Mouse (Mus musculus) spleen, adult 2 months (tissue): ENCODE results near the gene Fuca1. TPM values are rescaled to one million over a fixed set of nuclear protein-coding genes. Genes with fewer than 3 reads are reported as not detected.
"Not testable (repeated sequence)": the region's sequence is repeated elsewhere in the genome, so short reads cannot be mapped to it uniquely, and the experiment has no call there.

Experiments used
- DNase-seq, 2 experiments: peaks; one replicate each; pipeline versions ENCODE4 v3.0.0 to v3.0.0-alpha.2; 2012 to 2021; ENCODE audit warnings: low spot score in 2 of 2, low read depth in 1 of 2
- H3K27ac ChIP-seq: fragments of 200-500 bp; 2 replicates; pipeline ENCODE4 v1.5.1; 2012; ENCODE audit warnings: low read length, inconsistent platforms; ENCODE audit not compliant: insufficient read depth
- H3K27me3 ChIP-seq: fragments of 200-500 bp; 2 replicates; pipeline ENCODE4 v1.6.1; 2012; ENCODE audit warnings: mild to moderate bottlenecking, moderate library complexity, low read length, inconsistent platforms; ENCODE audit not compliant: control insufficient read depth, insufficient read depth
- H3K36me3 ChIP-seq: fragments of 200-500 bp; 2 replicates; pipeline ENCODE4 v1.6.1; 2012; ENCODE audit warnings: mild to moderate bottlenecking, low read length, inconsistent platforms; ENCODE audit not compliant: control insufficient read depth, insufficient read depth
- H3K4me1 ChIP-seq: fragments of 200-500 bp; 2 replicates; pipeline ENCODE4 v1.6.1; 2011; ENCODE audit warnings: inconsistent platforms; ENCODE audit not compliant: control insufficient read depth, insufficient read depth, insufficient read length
- H3K4me3 ChIP-seq: fragments of 200-500 bp; 2 replicates; pipeline ENCODE4 v1.5.1; 2011; ENCODE audit warnings: mild to moderate bottlenecking, inconsistent platforms; ENCODE audit not compliant: insufficient read depth, insufficient read length; ENCODE audit errors: extremely low read depth
- CTCF ChIP-seq: fragments of 200-500 bp; IDR thresholded peaks from 2 replicates; pipeline ENCODE4 v1.5.1; 2011; ENCODE audit warnings: mild to moderate bottlenecking, inconsistent platforms; ENCODE audit not compliant: insufficient read depth, insufficient read length, insufficient replicate concordance; ENCODE audit errors: extremely low read depth
- POLR2A ChIP-seq: fragments of 200-500 bp; IDR thresholded peaks from 2 replicates; pipeline ENCODE4 v1.6.1; 2011; ENCODE audit warnings: low read depth, low read length, inconsistent platforms
- WGBS: fragments of 180-500 bp; shearing (Covaris S2); methylation state at CpG from one replicate; pipeline ENCODE4 v1.1.7; 2018; 5-methylcytosine and 5-hydroxymethylcytosine counted together
- polyA plus RNA-seq: library from polyadenylated mRNA; depleted of rRNA; stranded (reverse); fragments of >200 nt; gene quantifications from 2 replicates; pipeline ENCODE4 v1.2.3, GENCODE M21; 2012

Gene Fuca1
- polyA plus RNA-seq, 1 experiment: 45.7 TPM

DNA sequence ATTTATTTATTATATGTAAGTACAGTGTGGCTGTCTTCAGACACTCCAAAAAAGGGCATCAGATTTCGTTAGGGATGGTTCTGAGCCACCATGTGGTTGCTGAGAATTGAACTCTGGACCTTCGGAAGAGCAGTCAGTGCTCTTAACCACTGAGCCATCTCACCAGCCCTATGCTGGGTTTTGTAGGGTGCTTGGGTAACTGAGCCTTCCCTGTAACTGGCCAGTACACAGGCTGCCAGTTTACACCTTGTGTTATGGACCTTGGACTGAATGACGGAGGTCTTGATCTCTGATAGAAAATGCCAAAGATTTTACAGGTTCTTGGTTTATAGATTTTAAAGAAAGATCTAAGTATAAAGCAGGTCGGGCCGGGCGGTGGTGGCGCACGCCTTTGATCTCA, 9.7 kb downstream of the Fuca1 start:
- H3K4me3 ChIP-seq: no peak overlapping the region
- H3K27ac ChIP-seq: no peak overlapping the region
- H3K4me1 ChIP-seq: no peaks in the 10 kb centered on the region
- WGBS: 95% methylated on average over 8 of the region's 8 CpGs
- H3K27me3 ChIP-seq: no peaks in the 10 kb centered on the region
- TF ChIP-seq CTCF (no peak), POLR2A (no peak)
- DNase-seq: no peak
- peaks cover 37% of the 10 kb centered on the region for H3K36me3 ChIP-seq

DNA sequence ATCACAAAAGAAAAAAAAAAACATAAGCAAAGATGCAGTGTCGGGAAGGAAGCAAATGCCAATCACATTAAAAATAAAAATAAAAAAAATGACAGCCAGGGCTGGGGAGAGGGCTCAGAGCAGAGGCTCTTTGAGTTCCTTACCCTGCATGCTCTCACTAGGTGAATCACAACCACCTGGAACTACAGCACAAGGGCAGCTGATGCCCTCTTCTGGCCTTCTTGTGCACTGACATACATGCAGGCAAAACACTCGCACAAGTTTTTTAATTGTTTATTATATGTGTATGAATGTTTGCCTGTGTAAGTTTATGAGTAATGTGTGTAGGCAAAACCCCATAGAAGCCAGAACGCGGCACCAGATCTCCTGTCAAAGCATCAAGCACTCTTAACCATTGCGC, 11.3 kb downstream of the Fuca1 start:
- peaks cover 35% of the 10 kb centered on the region for H3K36me3 ChIP-seq
- TF ChIP-seq POLR2A (no peak), CTCF (peak; percentile 59; the same call in 1 of the 2 replicates)
- DNase-seq: peak in 1 of 2 experiments; percentile 33

DNA sequence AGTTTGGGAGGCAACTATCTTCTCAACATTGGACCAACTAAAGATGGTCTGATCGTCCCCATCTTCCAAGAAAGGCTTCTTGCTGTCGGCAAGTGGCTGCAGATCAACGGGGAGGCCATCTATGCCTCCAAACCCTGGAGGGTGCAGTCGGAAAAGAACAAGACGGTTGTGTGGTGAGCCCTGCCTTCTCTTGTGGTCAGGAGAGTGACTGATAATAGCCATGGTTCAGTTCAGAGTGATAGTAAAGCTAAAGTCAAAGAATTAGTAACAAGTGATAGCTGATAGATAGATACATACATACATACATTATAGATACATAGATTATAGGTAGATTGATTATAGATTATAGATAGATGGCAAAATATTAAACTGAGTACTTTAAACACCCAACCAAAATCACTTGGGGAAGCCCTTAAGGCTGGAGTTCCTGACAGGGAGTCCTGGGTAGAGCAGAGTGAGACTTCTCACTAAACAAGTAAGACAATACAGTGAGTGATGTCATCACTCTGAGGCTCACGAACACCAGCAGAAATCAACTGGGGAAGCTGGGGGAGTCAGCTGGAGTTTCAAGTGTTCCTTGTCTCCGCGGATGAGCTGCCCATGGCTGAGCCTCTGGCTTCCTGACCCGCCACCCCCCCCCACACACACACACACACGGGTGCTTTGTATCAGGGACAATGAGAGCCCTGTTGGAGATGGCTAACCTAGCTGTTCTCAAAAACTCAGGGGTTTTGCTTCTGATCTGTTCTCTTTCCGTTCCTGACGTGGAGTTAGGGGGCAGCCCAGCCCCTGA, 14.4 kb downstream of the Fuca1 start:
- H3K27me3 ChIP-seq: no peaks in the 10 kb centered on the region
- H3K36me3 ChIP-seq: peaks cover 46% of the 10 kb centered on the region
- DNase-seq: no peak
- 71% methylated on average over 12 of the region's 12 CpGs for WGBS
- H3K4me3 ChIP-seq: no peak overlapping the region
- no peak for TF ChIP-seq POLR2A
- TF ChIP-seq CTCF: no peak
- no peaks in the 10 kb centered on the region for H3K4me1 ChIP-seq
- no peak overlapping the region for H3K27ac ChIP-seq

More for the DNA sequence above, 11.3 kb downstream of the Fuca1 start:
- Histone ChIP-seq H3K27ac (no peak overlapping the region), H3K27me3 (no peaks in the 10 kb centered on the region), H3K4me3 (no peak overlapping the region), H3K4me1 (no peaks in the 10 kb centered on the region)
- 79% methylated on average over 5 of the region's 5 CpGs for WGBS

DNA sequence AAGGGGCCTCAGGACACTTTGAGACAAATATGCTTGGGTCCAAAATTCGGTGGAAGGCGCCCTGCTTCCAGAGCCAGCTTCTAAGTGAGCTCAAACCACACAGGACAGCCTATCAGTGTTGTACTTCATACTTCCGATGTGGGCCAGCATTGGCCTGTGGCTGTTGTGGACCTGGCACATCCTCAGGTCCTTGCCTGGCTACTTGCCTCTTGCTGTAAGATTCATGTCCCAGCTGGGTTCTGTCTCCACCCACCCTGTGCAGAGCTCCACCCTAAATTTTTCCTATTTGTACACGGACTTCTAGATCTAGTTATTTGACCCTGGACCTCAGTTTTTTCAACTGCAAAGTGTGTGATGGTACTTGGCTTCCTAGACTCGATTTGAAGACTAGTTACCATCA, 15.0 kb downstream of the Fuca1 start:
- Histone ChIP-seq H3K4me1 (no peaks in the 10 kb centered on the region), H3K27me3 (no peaks in the 10 kb centered on the region), H3K27ac (no peak overlapping the region), H3K36me3 (peaks cover 45% of the 10 kb centered on the region), H3K4me3 (no peak overlapping the region)
- TF ChIP-seq CTCF: no peak
- no peak for TF ChIP-seq POLR2A
- 87% methylated on average over 5 of the region's 5 CpGs for WGBS
- DNase-seq: no peak

DNA sequence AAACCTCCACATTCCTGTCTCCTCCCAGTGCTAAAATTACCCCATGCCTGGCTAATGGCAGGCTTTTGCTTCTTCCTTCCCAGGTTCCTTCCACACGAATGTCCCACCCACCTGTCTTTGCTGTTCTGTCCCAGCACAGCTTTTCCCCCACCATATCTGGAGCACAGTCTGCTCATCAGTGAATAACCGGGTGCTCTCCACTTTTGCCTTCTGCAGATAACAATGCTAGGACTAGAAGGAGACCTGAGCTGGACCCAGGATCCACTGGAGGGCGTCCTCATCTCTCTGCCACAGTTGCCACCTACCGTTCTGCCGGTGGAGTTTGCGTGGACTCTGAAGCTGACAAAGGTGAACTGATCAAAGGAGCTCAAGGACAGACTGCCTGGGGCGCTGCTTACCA, 18.3 kb downstream of the Fuca1 start:
- Histone ChIP-seq H3K4me1 (no peaks in the 10 kb centered on the region), H3K36me3 (peaks cover 35% of the 10 kb centered on the region), H3K27me3 (no peaks in the 10 kb centered on the region), H3K27ac (no peak overlapping the region), H3K4me3 (no peak overlapping the region)
- TF ChIP-seq POLR2A (no peak), CTCF (no peak)
- no peak for DNase-seq
- 87% methylated on average over 7 of the region's 7 CpGs for WGBS

DNA sequence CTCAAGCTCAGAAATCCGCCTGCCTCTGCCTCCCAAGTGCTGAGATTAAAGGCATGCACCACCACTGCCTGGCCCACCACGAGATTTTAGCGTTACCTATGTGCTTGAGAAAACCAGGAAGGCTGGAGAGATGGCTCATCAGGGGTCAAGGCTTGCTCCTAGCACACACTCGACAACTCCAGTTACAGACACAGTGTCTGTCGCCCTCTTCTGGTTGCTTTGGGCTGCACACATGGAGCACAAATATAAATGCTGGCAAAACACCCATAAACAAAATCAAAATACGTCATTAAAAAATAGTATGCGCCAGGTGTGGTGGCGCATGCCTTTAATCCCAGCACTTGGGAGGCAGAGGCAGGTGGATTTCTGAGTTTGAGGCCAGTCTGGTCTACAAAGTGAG, 20.5 kb downstream of the Fuca1 start:
- peaks cover 20% of the 10 kb centered on the region for H3K36me3 ChIP-seq
- not testable (repeated sequence) for H3K27me3 ChIP-seq, H3K4me3 ChIP-seq, H3K4me1 ChIP-seq, DNase-seq, H3K27ac ChIP-seq
- 91% methylated on average over 8 of the region's 8 CpGs for WGBS
- TF ChIP-seq CTCF: peak; percentile 44; the same call in 1 of the 2 replicates

DNA sequence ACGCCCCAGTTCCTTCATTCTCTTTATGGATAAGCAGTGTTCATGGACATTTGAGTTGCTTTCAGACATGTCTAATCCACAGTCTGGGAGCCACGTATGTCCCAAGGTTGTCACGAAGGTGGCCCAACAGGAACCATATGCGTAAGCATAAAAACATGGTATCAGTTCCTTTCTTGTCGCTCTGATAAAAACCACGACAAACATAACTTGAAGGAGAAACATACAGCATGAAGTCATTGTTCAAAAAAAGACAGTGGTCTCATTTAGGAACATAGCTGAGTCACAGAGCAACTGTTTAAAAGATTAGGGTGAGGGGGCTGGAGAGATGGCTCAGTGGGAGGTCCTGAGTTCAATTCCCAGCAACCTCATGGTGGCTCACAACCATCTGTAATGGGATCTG, 21.7 kb downstream of the Fuca1 start:
- 50% methylated on average over 6 of the region's 6 CpGs for WGBS
- H3K36me3 ChIP-seq: peaks cover 18% of the 10 kb centered on the region
- H3K4me1 ChIP-seq: no peaks in the 10 kb centered on the region
- TF ChIP-seq POLR2A (no peak), CTCF (no peak)
- H3K27me3 ChIP-seq: no peaks in the 10 kb centered on the region
- H3K27ac ChIP-seq: no peak overlapping the region
- H3K4me3 ChIP-seq: no peak overlapping the region
- DNase-seq: no peak

DNA sequence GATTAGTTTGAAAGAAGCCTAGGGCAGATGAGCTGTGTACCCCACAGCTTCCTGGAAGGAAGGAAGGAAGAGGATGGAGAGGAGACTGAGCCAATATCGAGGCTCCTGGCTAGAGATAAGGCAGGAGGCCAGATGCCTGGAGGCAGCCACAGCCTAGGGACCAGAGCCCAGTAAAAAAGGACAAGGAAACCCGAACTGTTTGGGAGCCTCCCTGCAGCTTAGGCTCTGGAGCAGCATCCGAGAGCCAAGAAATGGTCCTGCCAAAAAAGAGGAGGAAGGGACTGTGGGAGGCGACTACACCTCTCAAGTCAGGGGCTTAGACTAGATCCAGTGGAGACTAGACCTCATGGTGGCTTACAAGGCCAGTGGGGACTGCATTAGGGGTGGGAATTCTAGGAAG, 22.9 kb downstream of the Fuca1 start:
- 69% methylated on average over 4 of the region's 4 CpGs for WGBS
- no peaks in the 10 kb centered on the region for H3K27me3 ChIP-seq
- no peak for DNase-seq
- H3K4me1 ChIP-seq: no peaks in the 10 kb centered on the region
- no peak overlapping the region for H3K27ac ChIP-seq
- TF ChIP-seq POLR2A: no peak
- TF ChIP-seq CTCF: no peak
- H3K36me3 ChIP-seq: peaks cover 11% of the 10 kb centered on the region
- H3K4me3 ChIP-seq: no peak overlapping the region
